Mouse (Mus musculus): ENCODE measurements around the gene Rgl1. TPM values are rescaled to one million over a fixed set of nuclear protein-coding genes. Genes with fewer than 3 reads are reported as not detected.
A peak's percentile ranks its signal among the peaks of the same experiment; 100 is the strongest.

Gene Rgl1
- total RNA-seq, 2 experiments from 2014 or later, result 15.5 to 31.2 TPM

- no peak for DNase-seq (ENCODE audit: low spot score in 2 of 2)
Observed at GRCm38 (mm10) chr1:152669446-152670180, 96.5 kb downstream of the Rgl1 start.

GRCm38 (mm10) chr1:152660436-152660835, 105.7 kb downstream of the Rgl1 start:
- no peak for DNase-seq (ENCODE audit: low spot score in 2 of 2)

GRCm38 (mm10) chr1:152659961-152660360, 106.2 kb downstream of the Rgl1 start:
- DNase-seq (ENCODE audit: low spot score in 2 of 2), result no peak

GRCm38 (mm10) chr1:152656601-152657000, 109.5 kb downstream of the Rgl1 start:
- no peak for DNase-seq (ENCODE audit: low spot score in 2 of 2)

GRCm38 (mm10) chr1:152654851-152655250, 111.3 kb downstream of the Rgl1 start:
- no peak for DNase-seq (ENCODE audit: low spot score in 2 of 2)

- no peak for DNase-seq (ENCODE audit: low spot score in 2 of 2)
Observed at GRCm38 (mm10) chr1:152651495-152651874, 114.7 kb downstream of the Rgl1 start.

GRCm38 (mm10) chr1:152650856-152651494, 115.2 kb downstream of the Rgl1 start:
- no peak for DNase-seq (ENCODE audit: low spot score in 2 of 2)

- DNase-seq (ENCODE audit: low spot score in 2 of 2), result peak in 1 of 2 experiments; percentile 7
Observed at GRCm38 (mm10) chr1:152648052-152648451, 118.1 kb downstream of the Rgl1 start.

GRCm38 (mm10) chr1:152642207-152642606, 123.9 kb downstream of the Rgl1 start:
- peak in 1 of 2 experiments; percentile 2 for DNase-seq (ENCODE audit: low spot score in 2 of 2)

GRCm38 (mm10) chr1:152640195-152640981, 125.8 kb downstream of the Rgl1 start:
- peak in 1 of 2 experiments; percentile 41 for DNase-seq (ENCODE audit: low spot score in 2 of 2)

GRCm38 (mm10) chr1:152639344-152639743, 126.8 kb downstream of the Rgl1 start:
- peak in 1 of 2 experiments; percentile 3 for DNase-seq (ENCODE audit: low spot score in 2 of 2)

- no peak for DNase-seq (ENCODE audit: low spot score in 2 of 2)
Observed at GRCm38 (mm10) chr1:152634638-152635037, 131.5 kb downstream of the Rgl1 start.

- no peak for DNase-seq (ENCODE audit: low spot score in 2 of 2)
Observed at GRCm38 (mm10) chr1:152629780-152630179, 136.4 kb downstream of the Rgl1 start.

- DNase-seq (ENCODE audit: low spot score in 2 of 2), result no peak
Observed at GRCm38 (mm10) chr1:152625651-152626050, 140.5 kb downstream of the Rgl1 start.

- DNase-seq (ENCODE audit: low spot score in 2 of 2), result peak; percentile 71 to 80
Observed at GRCm38 (mm10) chr1:152624644-152625454, 141.3 kb downstream of the Rgl1 start.

- DNase-seq (ENCODE audit: low spot score in 2 of 2), result no peak
Observed at GRCm38 (mm10) chr1:152623375-152624270, 142.5 kb downstream of the Rgl1 start.

- DNase-seq (ENCODE audit: low spot score in 2 of 2), result no peak
Observed at GRCm38 (mm10) chr1:152622765-152623211, 143.4 kb downstream of the Rgl1 start.

- DNase-seq (ENCODE audit: low spot score in 2 of 2), result no peak
Observed at GRCm38 (mm10) chr1:152621624-152622023, 144.5 kb downstream of the Rgl1 start.

GRCm38 (mm10) chr1:152619396-152619795, 146.8 kb downstream of the Rgl1 start:
- no peak for DNase-seq (ENCODE audit: low spot score in 2 of 2)

GRCm38 (mm10) chr1:152618896-152619295, 147.3 kb downstream of the Rgl1 start:
- no peak for DNase-seq (ENCODE audit: low spot score in 2 of 2)
